Mouse (Mus musculus) cerebellum, adult 2 months (tissue): ENCODE results near the gene Il6st.

Experiments used
- CTCF ChIP-seq: fragments of 200-500 bp; IDR thresholded peaks from 2 replicates; pipeline ENCODE4 v1.5.1; 2011; ENCODE audit warnings: low read depth, mild to moderate bottlenecking, control low read depth, low read length, moderate library complexity, borderline replicate concordance; ENCODE audit not compliant: insufficient read depth
- POLR2A ChIP-seq: fragments of 200-500 bp; IDR thresholded peaks from 2 replicates; pipeline ENCODE4 v1.6.1; 2011; ENCODE audit warnings: low read length, control low read depth, borderline replicate concordance; ENCODE audit not compliant: insufficient read depth

GRCm38 (mm10) chr13:112506766-112507165 lies 42.9 kb downstream of the Il6st start:
- TF ChIP-seq CTCF (no peak), POLR2A (no peak)
